Comparison of ENCODE assay signal across 8 mouse cellular contexts in genomic region chr2:29619484-29620300, GRCm38 (mm10). TPM values are rescaled to one million over a fixed set of nuclear protein-coding genes. Genes with fewer than 3 reads are reported as not detected.
DNase-seq lines count a peak whose midpoint lies in the region; ATAC-seq and TF ChIP-seq lines count a peak whose summit lies in the region.

Rapgef1 (plus strand) TSS chr2:29619720.

- H3K27ac ChIP-seq in embryonic facial prominence, embryonic 13.5 days: peak within 1 kb of the TSS; percentile 85
- peak within 1 kb of the TSS; percentile 93 for H3K27ac ChIP-seq in heart, adult 2 months
- H3K27ac ChIP-seq in kidney, adult 2 months (ENCODE audit: insufficient read depth, low read depth, low read length): no peak within 1 kb of the TSS
- peak within 1 kb of the TSS; percentile 92 for H3K27ac ChIP-seq in limb, embryonic 12.5 days
- peak within 1 kb of the TSS; percentile 92 for H3K27ac ChIP-seq in midbrain, embryonic 14.5 days (replicated peaks; ENCODE audit: low read depth, low read length)

- H3K9me3 ChIP-seq in embryonic facial prominence, embryonic 13.5 days: no peaks in the 10 kb centered on the region
- no peaks in the 10 kb centered on the region for H3K9me3 ChIP-seq in limb, embryonic 12.5 days
- no peaks in the 10 kb centered on the region for H3K9me3 ChIP-seq in midbrain, embryonic 14.5 days (ENCODE audit: control insufficient read depth, low read length)

- peak; percentile 76 for ATAC-seq in embryonic facial prominence, embryonic 13.5 days (ENCODE audit: insufficient number of reproducible peaks, insufficient read depth, low FRiP score, low TSS enrichment, low read depth)
- ATAC-seq in limb, embryonic 12.5 days (ENCODE audit: insufficient number of reproducible peaks, insufficient read depth, low FRiP score, low TSS enrichment, low read depth): peak; percentile 82
- peak; percentile 87 for ATAC-seq in midbrain, embryonic 14.5 days (ENCODE audit: low FRiP score, low TSS enrichment)

- TF ChIP-seq POLR2A in heart, adult 2 months (IDR thresholded peaks at IDR 0.05; ENCODE audit: insufficient read depth, low read depth, low read length): no peak
- no peak for TF ChIP-seq POLR2A in kidney, adult 2 months (IDR thresholded peaks at IDR 0.05; ENCODE audit: low read depth, low read length)

- no peaks in the 10 kb centered on the region for H3K27me3 ChIP-seq in embryonic facial prominence, embryonic 13.5 days
- H3K27me3 ChIP-seq in heart, adult 2 months (ENCODE audit: control insufficient read depth, insufficient read depth, low read length): no peaks in the 10 kb centered on the region
- no peaks in the 10 kb centered on the region for H3K27me3 ChIP-seq in kidney, adult 2 months (replicated peaks; ENCODE audit: control insufficient read depth, insufficient read depth, low read length)
- H3K27me3 ChIP-seq in limb, embryonic 12.5 days: no peaks in the 10 kb centered on the region
- H3K27me3 ChIP-seq in midbrain, embryonic 14.5 days (ENCODE audit: control insufficient read depth, insufficient read depth, low read length): no peaks in the 10 kb centered on the region

- peak within 1 kb of the TSS; percentile 92 for H3K9ac ChIP-seq in embryonic facial prominence, embryonic 13.5 days
- peak within 1 kb of the TSS; percentile 92 for H3K9ac ChIP-seq in heart, adult 2 months (ENCODE audit: low read depth, low read length)
- peak within 1 kb of the TSS; percentile 96 for H3K9ac ChIP-seq in limb, embryonic 12.5 days (replicated peaks)
- H3K9ac ChIP-seq in midbrain, embryonic 14.5 days (replicated peaks; ENCODE audit: low read length): peak within 1 kb of the TSS; percentile 90

- TF ChIP-seq EP300 in heart, adult 2 months (IDR thresholded peaks at IDR 0.05; ENCODE audit: insufficient read depth, low read depth, low read length): peak; percentile 88; the same call in 1 of the 2 replicates

- H3K36me3 ChIP-seq in embryonic facial prominence, embryonic 13.5 days: no peaks in the 10 kb centered on the region
- H3K36me3 ChIP-seq in heart, adult 2 months (ENCODE audit: control insufficient read depth, insufficient read depth, low read length): no peaks in the 10 kb centered on the region
- H3K36me3 ChIP-seq in kidney, adult 2 months (ENCODE audit: control insufficient read depth, insufficient read depth, low read length): no peaks in the 10 kb centered on the region
- H3K36me3 ChIP-seq in limb, embryonic 12.5 days: peaks cover 9% of the 10 kb centered on the region; the same call in 1 of the 2 replicates
- H3K36me3 ChIP-seq in midbrain, embryonic 14.5 days (ENCODE audit: control insufficient read depth, insufficient read depth, low read length): no peaks in the 10 kb centered on the region

- peak within 1 kb of the TSS; percentile 79 for H3K4me2 ChIP-seq in embryonic facial prominence, embryonic 13.5 days
- H3K4me2 ChIP-seq in limb, embryonic 12.5 days: peak within 1 kb of the TSS; percentile 64
- peak within 1 kb of the TSS; percentile 83 for H3K4me2 ChIP-seq in midbrain, embryonic 14.5 days (ENCODE audit: low read length)

- peak within 1 kb of the TSS; percentile 80 for H3K4me3 ChIP-seq in embryonic facial prominence, embryonic 13.5 days
- H3K4me3 ChIP-seq in heart, adult 2 months: peak within 1 kb of the TSS; percentile 79
- H3K4me3 ChIP-seq in kidney, adult 2 months (ENCODE audit: insufficient read depth, low read depth, low read length): peak within 1 kb of the TSS; percentile 88
- H3K4me3 ChIP-seq in limb, embryonic 12.5 days (replicated peaks): peak within 1 kb of the TSS; percentile 82
- peak within 1 kb of the TSS; percentile 81 for H3K4me3 ChIP-seq in midbrain, embryonic 14.5 days (replicated peaks; ENCODE audit: low read depth, low read length)

- H3K79me2 ChIP-seq in heart, adult 2 months (replicated peaks; ENCODE audit: control insufficient read depth, insufficient read depth, low read length): peaks cover 3% of the 10 kb centered on the region

- peak; percentile 66 for DNase-seq in 3T3-L1 (ENCODE audit: low read depth, low spot score)
- peak; percentile 90 to 91 for DNase-seq in adrenal gland, postnatal 36 days
- peak; percentile 90 to 99 for DNase-seq in heart, adult 2 months
- peak; percentile 82 for DNase-seq in kidney, adult 2 months
- DNase-seq in midbrain, embryonic 14.5 days: peak; percentile 92
- peak; percentile 91 for DNase-seq in spleen, adult 12 weeks (ENCODE audit: low spot score)

- intact Hi-C loops in heart, adult 2 months (cut with DNase I): loop anchor here (1.0 to 5.0 kb wide), 5 partner anchors 14 to 113 kb away; no protein-coding TSS in a partner anchor

- H3K4me1 ChIP-seq in embryonic facial prominence, embryonic 13.5 days: peaks cover 26% of the 10 kb centered on the region
- peaks cover 23% of the 10 kb centered on the region for H3K4me1 ChIP-seq in heart, adult 2 months (ENCODE audit: control insufficient read depth, insufficient read depth, low read length)
- H3K4me1 ChIP-seq in kidney, adult 2 months (ENCODE audit: control insufficient read depth, insufficient read depth, low read length): peaks cover 27% of the 10 kb centered on the region
- peaks cover 25% of the 10 kb centered on the region for H3K4me1 ChIP-seq in limb, embryonic 12.5 days (replicated peaks)
- peaks cover 16% of the 10 kb centered on the region for H3K4me1 ChIP-seq in midbrain, embryonic 14.5 days (ENCODE audit: control insufficient read depth, insufficient read depth, low read length)

- TF ChIP-seq CTCF in heart, adult 2 months (IDR thresholded peaks at IDR 0.05): peak; percentile 82
- peak; percentile 98 for TF ChIP-seq CTCF in kidney, adult 2 months (conservative IDR thresholded peaks at IDR 0.05; ENCODE audit: insufficient read depth, insufficient read length, low read depth, low read length)

- WGBS in embryonic facial prominence, embryonic 13.5 days: under 1% methylated on average over 80 of the region's 101 CpGs
- WGBS in heart, adult 2 months: 11% methylated on average over 100 of the region's 101 CpGs
- WGBS in kidney, adult 2 months: 5% methylated on average over 98 of the region's 101 CpGs
- under 1% methylated on average over 57 of the region's 101 CpGs for WGBS in limb, embryonic 12.5 days
- WGBS in midbrain, embryonic 14.5 days: under 1% methylated on average over 70 of the region's 101 CpGs

RNA-seq across cellular contexts. Expression of gene Rapgef1, which starts in this region (rescaled TPM):
- 10 to 100 TPM; 45.4 to 49.9 TPM for total RNA-seq in adrenal gland, postnatal 36 days (2021)
- polyA plus RNA-seq in embryonic facial prominence, embryonic 13.5 days (2015; fragmentation: Nextera tagmentation; extraction: Ambion mirVana): 14.4 and 15.0 TPM in 2 replicates
- total RNA-seq in heart, adult 2 months (2021): 100 to 1,000 TPM in 1 of 2 experiments, 10 to 100 TPM in 1; 96.7 to 116 TPM
- 65.0 and 86.1 TPM in 2 replicates for polyA plus RNA-seq in heart, adult 2 months (2012; rRNA removed)
- 38.9 and 41.7 TPM in 2 replicates for polyA plus RNA-seq in kidney, adult 2 months (2012; rRNA removed)
- 20.2 and 20.4 TPM in 2 replicates for polyA plus RNA-seq in limb, embryonic 12.5 days (2016; fragmentation: Nextera tagmentation; extraction: Ambion mirVana)
- polyA plus RNA-seq in midbrain, embryonic 14.5 days (2014; fragmentation: Nextera tagmentation; extraction: Ambion mirVana): 23.2 and 25.3 TPM in 2 replicates
